Mouse (Mus musculus) forebrain, postnatal 0 days (tissue): Measurements from ENCODE around the gene Acaca. TPM values are rescaled to one million over a fixed set of nuclear protein-coding genes. Genes with fewer than 3 reads are reported as not detected.

ENCODE experiments used
- ATAC-seq: fragments of 200-750 bp; cut with Nextera tagmentation; 2 replicates; pipeline ENCODE4 v1.8.0; 2017; ENCODE audit warnings: mild to moderate bottlenecking, moderate library complexity
- DNase-seq: peaks from one replicate; pipeline ENCODE4 v3.0.0-alpha.2; 2015
- H3K27ac ChIP-seq: fragments of 300-500 bp; sonication (generic); 2 replicates; pipeline ENCODE4 v1.5.1; 2014; ENCODE audit warnings: low read depth, mild to moderate bottlenecking, antibody characterized with exemption, low read length, moderate library complexity, mixed read lengths
- H3K27me3 ChIP-seq: fragments of 300-500 bp; sonication (generic); 2 replicates; pipeline ENCODE4 v1.6.1; 2014; ENCODE audit warnings: mild to moderate bottlenecking, low read length, mixed read lengths; ENCODE audit not compliant: insufficient read depth
- H3K36me3 ChIP-seq: fragments of 300-500 bp; sonication (generic); 2 replicates; pipeline ENCODE4 v1.6.1; 2014; ENCODE audit warnings: mild to moderate bottlenecking, moderate library complexity; ENCODE audit not compliant: insufficient read depth
- H3K4me1 ChIP-seq: fragments of 300-500 bp; sonication (generic); 2 replicates; pipeline ENCODE4 v1.6.1; 2014; ENCODE audit warnings: antibody characterized with exemption; ENCODE audit not compliant: insufficient read depth
- H3K4me2 ChIP-seq: fragments of 300-500 bp; sonication (generic); 2 replicates; pipeline ENCODE4 v1.6.1; 2014; ENCODE audit warnings: low read depth, mild to moderate bottlenecking, moderate library complexity
- H3K4me3 ChIP-seq: fragments of 300-500 bp; sonication (generic); 2 replicates; pipeline ENCODE4 v1.5.1; 2014; ENCODE audit warnings: low read depth, low read length, mixed read lengths
- H3K9ac ChIP-seq: fragments of 300-500 bp; sonication (generic); 2 replicates; pipeline ENCODE4 v1.6.1; 2014; ENCODE audit warnings: mild to moderate bottlenecking
- H3K9me3 ChIP-seq: fragments of 300-500 bp; sonication (generic); 2 replicates; pipeline ENCODE4 v1.6.1; 2016; ENCODE audit warnings: low read length
- CTCF ChIP-seq: sonication (generic); IDR thresholded peaks from 2 replicates; pipeline ENCODE4 v1.5.1; 2016; ENCODE audit warnings: antibody characterized with exemption, control low read depth, low read depth
- WGBS: fragments of 180-500 bp; shearing (Covaris S2); extraction: QIAGEN DNeasy Blood & Tissue Kit; methylation state at CpG from one replicate; pipeline ENCODE4 v1.1.7; 2014; 5-methylcytosine and 5-hydroxymethylcytosine counted together
- polyA plus RNA-seq: library from polyadenylated mRNA; unstranded; fragments of >200 nt; fragmentation: Nextera tagmentation; extraction: Ambion mirVana; gene quantifications from 2 replicates; pipeline ENCODE4 v1.2.1, GENCODE M21; 2015
- total RNA-seq: library from RNA; depleted of rRNA; stranded (reverse); fragments of >200 nt; gene quantifications from 2 replicates; pipeline ENCODE4 v1.2.3, GENCODE M21; 2014

Gene Acaca
- total and polyA plus RNA-seq, 2 experiments from 2014 or later = 16.5 to 200 TPM

- H3K4me2 ChIP-seq = peak overlapping the region; percentile 10; the same call in 1 of the 2 replicates
- H3K27ac ChIP-seq = no peak overlapping the region
- no peaks in the 10 kb centered on the region for H3K36me3 ChIP-seq
- 22% methylated on average over 7 of the region's 7 CpGs for WGBS
- H3K9me3 ChIP-seq = no peaks in the 10 kb centered on the region
- peak; percentile 57 for DNase-seq
- H3K4me1 ChIP-seq = no peaks in the 10 kb centered on the region; the same call in 1 of the 2 replicates
- no peak overlapping the region for H3K9ac ChIP-seq
- TF ChIP-seq CTCF = peak; percentile 82
- H3K4me3 ChIP-seq = no peak overlapping the region
- ATAC-seq = peak; percentile 78
- no peaks in the 10 kb centered on the region for H3K27me3 ChIP-seq
These were observed 39.3 kb downstream of the Acaca start for GRCm38 (mm10) chr11:84168701-84169288.

- Histone ChIP-seq H3K9ac (no peak overlapping the region), H3K27ac (no peak overlapping the region), H3K36me3 (no peaks in the 10 kb centered on the region), H3K9me3 (no peaks in the 10 kb centered on the region), H3K4me3 (no peak overlapping the region), H3K4me2 (no peak overlapping the region), H3K4me1 (no peaks in the 10 kb centered on the region; the same call in 1 of the 2 replicates), H3K27me3 (no peaks in the 10 kb centered on the region)
- 67% methylated on average over 11 of the region's 11 CpGs for WGBS
- DNase-seq (no peak), ATAC-seq (no peak)
- TF ChIP-seq CTCF = no peak
These were observed 43.3 kb downstream of the Acaca start for GRCm38 (mm10) chr11:84172539-84173435.

- Histone ChIP-seq H3K9ac (no peak overlapping the region), H3K27me3 (no peaks in the 10 kb centered on the region), H3K4me3 (no peak overlapping the region; the same call in 1 of the 2 replicates), H3K4me1 (peaks cover 12% of the 10 kb centered on the region), H3K27ac (no peak overlapping the region), H3K4me2 (peak overlapping the region; percentile 75), H3K9me3 (no peaks in the 10 kb centered on the region), H3K36me3 (no peaks in the 10 kb centered on the region)
- no peak for TF ChIP-seq CTCF
- no peak for ATAC-seq
- no peak for DNase-seq
- 32% methylated on average over 4 of the region's 4 CpGs for WGBS
These were observed 49.1 kb downstream of the Acaca start for GRCm38 (mm10) chr11:84178571-84178970.

GRCm38 (mm10) chr11:84179226-84179953 lies 49.9 kb downstream of the Acaca start:
- Histone ChIP-seq H3K9ac (peak overlapping the region; percentile 78), H3K27ac (peak overlapping the region; percentile 90), H3K4me1 (peaks cover 12% of the 10 kb centered on the region), H3K36me3 (no peaks in the 10 kb centered on the region), H3K9me3 (no peaks in the 10 kb centered on the region), H3K4me2 (peak overlapping the region; percentile 75), H3K27me3 (no peaks in the 10 kb centered on the region), H3K4me3 (peak overlapping the region; percentile 79)
- WGBS = 2% methylated on average over 66 of the region's 85 CpGs
- ATAC-seq = peak; percentile 95
- peak; percentile 76 for TF ChIP-seq CTCF
- peak; percentile 93 for DNase-seq

- peak overlapping the region; percentile 79 for H3K4me3 ChIP-seq
- peak overlapping the region; percentile 78 for H3K9ac ChIP-seq
- under 1% methylated on average over 39 of the region's 44 CpGs for WGBS
- H3K27me3 ChIP-seq = no peaks in the 10 kb centered on the region
- peak; percentile 79 for DNase-seq
- peak overlapping the region; percentile 75 for H3K4me2 ChIP-seq
- peak overlapping the region; percentile 90 for H3K27ac ChIP-seq
- peaks cover 12% of the 10 kb centered on the region for H3K4me1 ChIP-seq
- H3K9me3 ChIP-seq = no peaks in the 10 kb centered on the region
- H3K36me3 ChIP-seq = no peaks in the 10 kb centered on the region
- TF ChIP-seq CTCF = peak; percentile 39
- ATAC-seq = peak; percentile 63
These were observed 50.6 kb downstream of the Acaca start for GRCm38 (mm10) chr11:84179954-84180598.

- Histone ChIP-seq H3K9ac (no peak overlapping the region), H3K27me3 (no peaks in the 10 kb centered on the region), H3K4me2 (peak overlapping the region; percentile 75), H3K27ac (no peak overlapping the region), H3K4me1 (peaks cover 12% of the 10 kb centered on the region), H3K36me3 (no peaks in the 10 kb centered on the region), H3K4me3 (no peak overlapping the region; the same call in 1 of the 2 replicates), H3K9me3 (no peaks in the 10 kb centered on the region)
- TF ChIP-seq CTCF = no peak
- DNase-seq = no peak
- no peak for ATAC-seq
- 53% methylated on average over 2 of the region's 2 CpGs for WGBS
These were observed 51.8 kb downstream of the Acaca start for GRCm38 (mm10) chr11:84181286-84181685.
